Mouse (Mus musculus) CH12.LX (cell line): ENCODE data around the gene Trim15. TPM values are rescaled to one million over a fixed set of nuclear protein-coding genes. Genes with fewer than 3 reads are reported as not detected.

Source experiments
- DNase-seq: peaks from one replicate; pipeline ENCODE4 v3.0.0-alpha.2; 2013; ENCODE audit errors: extremely low read depth
- H3K27ac ChIP-seq: 2 replicates; pipeline ENCODE4 v1.5.1; 2012; ENCODE audit warnings: low read depth, mild to moderate bottlenecking, control low read depth, moderate library complexity; ENCODE audit not compliant: insufficient read depth
- H3K27me3 ChIP-seq: replicated peaks from 2 replicates; pipeline ENCODE3; 2012; ENCODE audit warnings: inconsistent platforms
- H3K36me3 ChIP-seq, 2 experiments: replicated peaks in 1 of 2; 2 replicates each; pipeline versions ENCODE3 to v1.6.1; 2012; ENCODE audit warnings: inconsistent platforms in 1 of 2, low read length in 1 of 2, mild to moderate bottlenecking in 1 of 2, mixed read lengths in 1 of 2, moderate library complexity in 1 of 2; ENCODE audit not compliant: control insufficient read depth in 1 of 2, insufficient read depth in 1 of 2
- H3K4me1 ChIP-seq, 2 experiments: 2 replicates each; pipeline ENCODE4 v1.6.1; 2012; ENCODE audit warnings: inconsistent platforms in 1 of 2, moderate library complexity in 1 of 2; ENCODE audit not compliant: insufficient read depth in 2 of 2, control insufficient read depth in 1 of 2
- H3K4me2 ChIP-seq: 2 replicates; pipeline ENCODE4 v1.6.1; 2012; ENCODE audit warnings: low read depth, mild to moderate bottlenecking, control low read depth; ENCODE audit not compliant: poor library complexity, insufficient read depth, severe bottlenecking
- H3K4me3 ChIP-seq, 3 experiments: fragments of 150-350 bp in 1 of 3; sonication (generic) in 1 of 3; replicated peaks in 1 of 3; 2 replicates each; pipeline versions ENCODE3 to v1.5.1; 2011 to 2012; ENCODE audit warnings: low read depth in 2 of 3, low read length in 2 of 3, mild to moderate bottlenecking in 2 of 3, moderate library complexity in 2 of 3, control low read depth in 1 of 3, improper control_type of control experiment in 1 of 3, inconsistent platforms in 1 of 3, mixed read lengths in 1 of 3; ENCODE audit not compliant: poor library complexity in 1 of 3
- H3K79me2 ChIP-seq: replicated peaks from 2 replicates; pipeline ENCODE4 v1.6.1; 2012; ENCODE audit warnings: mild to moderate bottlenecking, moderate library complexity; ENCODE audit not compliant: control insufficient read depth, poor library complexity, insufficient read depth, severe bottlenecking; ENCODE audit errors: extremely low read depth
- H3K9ac ChIP-seq: 2 replicates; pipeline ENCODE4 v1.6.1; 2012; ENCODE audit warnings: low read depth, mild to moderate bottlenecking, control low read depth, moderate library complexity; ENCODE audit not compliant: insufficient read depth
- H3K9me3 ChIP-seq: replicated peaks from 2 replicates; pipeline ENCODE3; 2012; ENCODE audit warnings: low read length, inconsistent platforms, mixed read lengths
- CHD1 ChIP-seq: IDR thresholded peaks from 2 replicates; pipeline ENCODE4 v1.6.1; 2012; ENCODE audit warnings: low read depth, low read length, improper control_type of control experiment, inconsistent platforms
- E2F4 ChIP-seq: IDR thresholded peaks from 2 replicates; pipeline ENCODE4 v1.6.1; 2011; ENCODE audit warnings: low read depth, low read length, improper control_type of control experiment; ENCODE audit not compliant: insufficient replicate concordance
- ETS1 ChIP-seq: conservative IDR thresholded peaks from 2 replicates; pipeline ENCODE4 v1.6.1; 2012; ENCODE audit warnings: low read depth, mild to moderate bottlenecking, inconsistent platforms, low read length, improper control_type of control experiment, moderate library complexity
- HCFC1 ChIP-seq: IDR thresholded peaks from 2 replicates; pipeline ENCODE4 v1.6.1; 2012; ENCODE audit warnings: low read depth, mild to moderate bottlenecking, inconsistent platforms, low read length, improper control_type of control experiment
- IRF4 ChIP-seq: IDR thresholded peaks from 2 replicates; pipeline ENCODE4 v1.6.1; 2014; ENCODE audit warnings: low read depth, mild to moderate bottlenecking, inconsistent platforms, low read length, improper control_type of control experiment
- JUN ChIP-seq: IDR thresholded peaks from 2 replicates; pipeline ENCODE4 v1.6.1; 2011; ENCODE audit warnings: low read depth, mild to moderate bottlenecking, low read length, improper control_type of control experiment, moderate library complexity; ENCODE audit not compliant: insufficient read depth
- KAT2A ChIP-seq: IDR thresholded peaks from 2 replicates; pipeline ENCODE4 v1.6.1; 2012; ENCODE audit warnings: low read length, improper control_type of control experiment, inconsistent platforms; ENCODE audit not compliant: insufficient replicate concordance
- MEF2A ChIP-seq: IDR thresholded peaks from 2 replicates; pipeline ENCODE4 v1.6.1; 2014; ENCODE audit warnings: low read depth, mild to moderate bottlenecking, inconsistent platforms, low read length, improper control_type of control experiment, borderline replicate concordance
- MXI1 ChIP-seq: IDR thresholded peaks from 2 replicates; pipeline ENCODE4 v1.6.1; 2011; ENCODE audit warnings: mild to moderate bottlenecking, low read depth, low read length, improper control_type of control experiment
- POLR2A ChIP-seq: IDR thresholded peaks from 2 replicates; pipeline ENCODE4 v1.6.1; 2011; ENCODE audit warnings: low read depth, mild to moderate bottlenecking, improper control_type of control experiment, low read length
- POLR2AphosphoS2 ChIP-seq: IDR thresholded peaks from 2 replicates; pipeline ENCODE4 v1.6.1; 2011; ENCODE audit warnings: low read depth, low read length, improper control_type of control experiment
- RCOR1 ChIP-seq: conservative IDR thresholded peaks from 2 replicates; pipeline ENCODE4 v1.6.1; 2012; ENCODE audit warnings: low read depth, mild to moderate bottlenecking, inconsistent platforms, low read length, improper control_type of control experiment
- SMC3 ChIP-seq: IDR thresholded peaks from 2 replicates; pipeline ENCODE4 v1.6.1; 2011; ENCODE audit warnings: low read depth, low read length, improper control_type of control experiment
- TCF12 ChIP-seq: IDR thresholded peaks from 2 replicates; pipeline ENCODE4 v1.6.1; 2014; ENCODE audit warnings: low read depth, mild to moderate bottlenecking, inconsistent platforms, low read length, improper control_type of control experiment
- UBTF ChIP-seq: IDR thresholded peaks from 2 replicates; pipeline ENCODE4 v1.6.1; 2012; ENCODE audit warnings: low read depth, mild to moderate bottlenecking, inconsistent platforms, low read length, improper control_type of control experiment, moderate library complexity
- USF2 ChIP-seq: conservative IDR thresholded peaks from 2 replicates; pipeline ENCODE4 v1.6.1; 2011; ENCODE audit warnings: low read depth, low read length, improper control_type of control experiment
- ZC3H11A ChIP-seq: IDR thresholded peaks from 2 replicates; pipeline ENCODE4 v1.6.1; 2012; ENCODE audit warnings: low read depth, mild to moderate bottlenecking, inconsistent platforms, low read length, improper control_type of control experiment
- ZNF384 ChIP-seq: IDR thresholded peaks from 2 replicates; pipeline ENCODE4 v1.6.1; 2012; ENCODE audit warnings: low read depth, low read length, improper control_type of control experiment, inconsistent platforms
- dilution Hi-C: fragments of 300-500 bp; cut with MboI; formaldehyde crosslinking; loops from 2 replicates; pipeline ENCODE4 v1.14.3; 2020; ENCODE audit warnings: low sequenced_read_pairs; ENCODE audit not compliant: extremely low pct_unique_long_range_greater_than_20kb, extremely low pct_ligation_motif_present
- in situ Hi-C: fragments of 300-500 bp; cut with MboI; formaldehyde crosslinking; loops from 3 replicates; pipeline ENCODE4 v1.14.3; 2019; ENCODE audit warnings: low sequenced_read_pairs, low pct_ligation_motif_present, low pct_unique_long_range_greater_than_20kb, mixed read lengths
- polyA plus RNA-seq: library from polyadenylated mRNA; unstranded; fragments of >175 nt; gene quantifications from 2 replicates; pipeline ENCODE4 v1.2.1, GENCODE M21; 2012; ENCODE audit warnings: low read depth; ENCODE audit not compliant: insufficient read length
- total RNA-seq, 2 experiments: library from RNA; depleted of rRNA; stranded (reverse); fragments of 300-350 nt in 1 of 2; fragments of >200 nt in 1 of 2; gene quantifications; 2 replicates each; pipeline ENCODE4 v1.2.3; 2012 to 2014

Gene Trim15
- total and polyA plus RNA-seq, 3 experiments = not detected

GRCm38 (mm10) chr17:36848911-36849310, 18.1 kb downstream of the Trim15 start:
- TF ChIP-seq MEF2A (no peak), ETS1 (no peak), JUN (no peak), POLR2AphosphoS2 (no peak), USF2 (no peak), TCF12 (no peak), RCOR1 (no peak)
- Histone ChIP-seq H3K4me1 (peaks cover 0 to 27% of the 10 kb centered on the region in 2 experiments; a peak in 2 of 4 replicates), H3K36me3 (peaks cover 32 to 80% of the 10 kb centered on the region in 2 experiments), H3K9me3 (no peaks in the 10 kb centered on the region), H3K9ac (no peak overlapping the region), H3K4me3 (no peak overlapping the region), H3K27ac (no peak overlapping the region), H3K27me3 (no peaks in the 10 kb centered on the region), H3K79me2 (no peaks in the 10 kb centered on the region; the same call in 1 of the 2 replicates), H3K4me2 (no peak overlapping the region)
- in situ Hi-C loops (no loop called here), dilution Hi-C loops (no loop called here)
- DNase-seq = no peak

- TF ChIP-seq ZC3H11A = no peak
- TF ChIP-seq ZNF384 = no peak
- no peak for TF ChIP-seq IRF4
- no peak for TF ChIP-seq SMC3
- TF ChIP-seq CHD1 = no peak
- no peak for TF ChIP-seq UBTF
- TF ChIP-seq E2F4 = no peak
- TF ChIP-seq POLR2A = no peak
- TF ChIP-seq KAT2A = no peak
- no peak for TF ChIP-seq MXI1
- TF ChIP-seq MEF2A = no peak
- TF ChIP-seq TCF12 = no peak
- no peak for TF ChIP-seq POLR2AphosphoS2
- TF ChIP-seq JUN = no peak
- no peak for TF ChIP-seq HCFC1
- dilution Hi-C loops (no loop called here), in situ Hi-C loops (no loop called here)
- Histone ChIP-seq H3K4me1 (peaks cover 4 to 50% of the 10 kb centered on the region in 2 experiments), H3K9me3 (no peaks in the 10 kb centered on the region), H3K27me3 (no peaks in the 10 kb centered on the region), H3K4me2 (no peak overlapping the region), H3K9ac (no peak overlapping the region), H3K27ac (no peak overlapping the region), H3K79me2 (no peaks in the 10 kb centered on the region; the same call in 1 of the 2 replicates), H3K4me3 (no peak overlapping the region), H3K36me3 (peaks cover 12 to 75% of the 10 kb centered on the region in 2 experiments)
- no peak for DNase-seq
Observed at GRCm38 (mm10) chr17:36844725-36845124, 22.3 kb downstream of the Trim15 start.
